Mouse (Mus musculus) hindbrain, postnatal 0 days (tissue): ENCODE measurements at regions not wholly inside any gene's neighbourhood (a gene's known extent, or its start where the extent isn't known, plus 50 kb on each side); places are given as distances from the start of the nearest gene placed in this dataset.
A peak's percentile ranks its signal among the peaks of the same experiment; 100 is the strongest.

Source experiments
- ATAC-seq: fragments of 200-750 bp; cut with Nextera tagmentation; 2 replicates; pipeline ENCODE4 v1.8.0; 2017; ENCODE audit warnings: mild to moderate bottlenecking, moderate TSS enrichment, moderate library complexity
- DNase-seq: peaks from one replicate; pipeline ENCODE4 v3.0.0-alpha.2; 2015; ENCODE audit warnings: low spot score
- H3K27ac ChIP-seq: fragments of 300-500 bp; sonication (generic); 2 replicates; pipeline ENCODE4 v1.5.1; 2014; ENCODE audit warnings: mild to moderate bottlenecking
- H3K27me3 ChIP-seq: fragments of 300-500 bp; sonication (generic); 2 replicates; pipeline ENCODE4 v1.6.1; 2014; ENCODE audit warnings: low read length, mixed read lengths; ENCODE audit not compliant: insufficient read depth
- H3K36me3 ChIP-seq: fragments of 300-500 bp; sonication (generic); 2 replicates; pipeline ENCODE4 v1.6.1; 2014; ENCODE audit warnings: low read length, mixed read lengths; ENCODE audit not compliant: insufficient read depth
- H3K4me1 ChIP-seq: fragments of 300-500 bp; sonication (generic); 2 replicates; pipeline ENCODE4 v1.6.1; 2014; ENCODE audit warnings: antibody characterized with exemption, low read length, mixed read lengths; ENCODE audit not compliant: insufficient read depth
- H3K4me2 ChIP-seq: fragments of 300-500 bp; sonication (generic); 2 replicates; pipeline ENCODE4 v1.6.1; 2014; ENCODE audit warnings: low read depth, mild to moderate bottlenecking, low read length, moderate library complexity, mixed read lengths
- H3K4me3 ChIP-seq: fragments of 300-500 bp; sonication (generic); 2 replicates; pipeline ENCODE4 v1.5.1; 2014; ENCODE audit warnings: low read length
- H3K9ac ChIP-seq: fragments of 300-500 bp; sonication (generic); replicated peaks from 2 replicates; pipeline ENCODE4 v1.6.1; 2014; ENCODE audit warnings: mild to moderate bottlenecking, low read length, moderate library complexity, mixed read lengths
- H3K9me3 ChIP-seq: fragments of 300-500 bp; sonication (generic); 2 replicates; pipeline ENCODE4 v1.6.1; 2016; ENCODE audit warnings: low read length, mixed read lengths
- CTCF ChIP-seq: IDR thresholded peaks from 2 replicates; pipeline ENCODE4 v1.5.1; 2016; ENCODE audit warnings: antibody characterized with exemption, control low read depth, low read depth
- WGBS: fragments of 180-500 bp; shearing (Covaris S2); extraction: QIAGEN DNeasy Blood & Tissue Kit; methylation state at CpG from one replicate; pipeline ENCODE4 v1.1.7; 2014; 5-methylcytosine and 5-hydroxymethylcytosine counted together

- Histone ChIP-seq H3K4me3 (no peak overlapping the region), H3K4me2 (no peak overlapping the region), H3K4me1 (no peaks in the 10 kb centered on the region), H3K9ac (no peak overlapping the region), H3K36me3 (no peaks in the 10 kb centered on the region), H3K27ac (no peak overlapping the region), H3K9me3 (no peaks in the 10 kb centered on the region), H3K27me3 (no peaks in the 10 kb centered on the region)
- no peak for TF ChIP-seq CTCF
- ATAC-seq (no peak), DNase-seq (no peak)
These were observed 62.1 kb upstream of the Pfn2 start for GRCm38 (mm10) chr3:57910020-57910419.

GRCm38 (mm10) chr3:57911831-57912596, 64.1 kb upstream of the Pfn2 start:
- Histone ChIP-seq H3K4me2 (peak overlapping the region; percentile 37), H3K27me3 (no peaks in the 10 kb centered on the region), H3K4me1 (no peaks in the 10 kb centered on the region), H3K9ac (no peak overlapping the region), H3K36me3 (no peaks in the 10 kb centered on the region), H3K4me3 (no peak overlapping the region), H3K9me3 (no peaks in the 10 kb centered on the region), H3K27ac (peak overlapping the region; percentile 62)
- 17% methylated on average over 16 of the region's 16 CpGs for WGBS
- DNase-seq, result peak; percentile 75
- no peak for TF ChIP-seq CTCF
- peak; percentile 92 for ATAC-seq

- no peaks in the 10 kb centered on the region for H3K36me3 ChIP-seq
- no peaks in the 10 kb centered on the region for H3K27me3 ChIP-seq
- ATAC-seq (peak; percentile 59), DNase-seq (peak; percentile 18)
- H3K4me3 ChIP-seq, result no peak overlapping the region
- peak overlapping the region; percentile 62 for H3K27ac ChIP-seq
- H3K4me2 ChIP-seq, result peak overlapping the region; percentile 37
- 40% methylated on average over 7 of the region's 7 CpGs for WGBS
- peak; percentile 40 for TF ChIP-seq CTCF
- no peak overlapping the region for H3K9ac ChIP-seq
- H3K9me3 ChIP-seq, result no peaks in the 10 kb centered on the region
- H3K4me1 ChIP-seq, result no peaks in the 10 kb centered on the region
These were observed 64.9 kb upstream of the Pfn2 start for GRCm38 (mm10) chr3:57912650-57913343.

- no peak for ATAC-seq
- Histone ChIP-seq H3K27ac (no peak overlapping the region), H3K36me3 (no peaks in the 10 kb centered on the region), H3K4me2 (no peak overlapping the region), H3K4me1 (no peaks in the 10 kb centered on the region; the same call in 1 of the 2 replicates), H3K9ac (no peak overlapping the region), H3K9me3 (no peaks in the 10 kb centered on the region), H3K4me3 (no peak overlapping the region), H3K27me3 (no peaks in the 10 kb centered on the region)
- WGBS, result 92% methylated on average over 3 of the region's 3 CpGs
- TF ChIP-seq CTCF, result no peak
- DNase-seq, result no peak
These were observed 66.8 kb upstream of the Pfn2 start for GRCm38 (mm10) chr3:57914687-57915086.

- 59% methylated on average over 2 of the region's 2 CpGs for WGBS
- no peak for TF ChIP-seq CTCF
- Histone ChIP-seq H3K4me3 (no peak overlapping the region), H3K9me3 (no peaks in the 10 kb centered on the region), H3K9ac (no peak overlapping the region), H3K27me3 (no peaks in the 10 kb centered on the region), H3K4me2 (no peak overlapping the region), H3K27ac (no peak overlapping the region), H3K4me1 (no peaks in the 10 kb centered on the region; the same call in 1 of the 2 replicates), H3K36me3 (no peaks in the 10 kb centered on the region)
- ATAC-seq (no peak), DNase-seq (peak; percentile 3)
These were observed 71.0 kb upstream of the Pfn2 start for GRCm38 (mm10) chr3:57918913-57919312.

GRCm38 (mm10) chr3:57919390-57920089, 71.7 kb upstream of the Pfn2 start:
- DNase-seq, result no peak

More at GRCm38 (mm10) chr3:57919390-57920089, 71.7 kb upstream of the Pfn2 start:
- H3K9me3 ChIP-seq, result no peaks in the 10 kb centered on the region
- H3K27ac ChIP-seq, result no peak overlapping the region
- WGBS, result 51% methylated on average over 5 of the region's 5 CpGs
- no peaks in the 10 kb centered on the region for H3K27me3 ChIP-seq
- H3K9ac ChIP-seq, result no peak overlapping the region
- no peaks in the 10 kb centered on the region; the same call in 1 of the 2 replicates for H3K4me1 ChIP-seq
- TF ChIP-seq CTCF, result no peak
- no peak overlapping the region for H3K4me3 ChIP-seq
- peak; percentile 18; the same call in 1 of the 2 replicates for ATAC-seq
- H3K36me3 ChIP-seq, result no peaks in the 10 kb centered on the region
- H3K4me2 ChIP-seq, result no peak overlapping the region
